Mouse (Mus musculus) kidney, adult 9 months (tissue): Measurements from ENCODE around the gene Hspb9.

Experiments used
- DNase-seq: peaks from one replicate; pipeline ENCODE4 v3.0.0; 2022

Hspb9 gene

GRCm38 (mm10) chr11:100709201-100709810 lies 4.3 kb upstream of the Hspb9 start:
- no peak for DNase-seq

- peak; percentile 11 for DNase-seq
These were observed 3.1 kb upstream of the Hspb9 start for GRCm38 (mm10) chr11:100710528-100710927.

GRCm38 (mm10) chr11:100710977-100711376 lies 2.7 kb upstream of the Hspb9 start:
- peak; percentile 7 for DNase-seq

- DNase-seq: peak; percentile 85
These were observed 1.7 kb upstream of the Hspb9 start, which contains the start of gene Kat2a for GRCm38 (mm10) chr11:100711783-100712615. Kat2a (minus strand) TSS chr11:100712465.

- DNase-seq: peak; percentile 20
These were observed 476 bp upstream of the Hspb9 start for GRCm38 (mm10) chr11:100713174-100713573.

GRCm38 (mm10) chr11:100714534-100714915 lies 875 bp downstream of the Hspb9 start:
- DNase-seq: peak; percentile 91

- DNase-seq: no peak
These were observed 1.3 kb downstream of the Hspb9 start for GRCm38 (mm10) chr11:100714948-100715347.

- DNase-seq: no peak
These were observed 3.0 kb downstream of the Hspb9 start for GRCm38 (mm10) chr11:100716649-100717048.

GRCm38 (mm10) chr11:100718462-100718861 lies 4.8 kb downstream of the Hspb9 start:
- no peak for DNase-seq

- peak; percentile 69 for DNase-seq
These were observed 5.2 kb downstream of the Hspb9 start for GRCm38 (mm10) chr11:100718866-100719265.

- DNase-seq: no peak
These were observed 5.7 kb downstream of the Hspb9 start for GRCm38 (mm10) chr11:100719312-100719711.

GRCm38 (mm10) chr11:100719893-100720292 lies 6.2 kb downstream of the Hspb9 start:
- no peak for DNase-seq

- no peak for DNase-seq
These were observed 6.7 kb downstream of the Hspb9 start for GRCm38 (mm10) chr11:100720345-100720744.

GRCm38 (mm10) chr11:100721254-100721653 lies 7.6 kb downstream of the Hspb9 start:
- DNase-seq: no peak

- peak; percentile 90 for DNase-seq
These were observed 8.3 kb downstream of the Hspb9 start for GRCm38 (mm10) chr11:100721776-100722492.

- peak; percentile 72 for DNase-seq
These were observed 8.9 kb downstream of the Hspb9 start for GRCm38 (mm10) chr11:100722493-100723028.

- peak; percentile 74 for DNase-seq
These were observed 11.4 kb downstream of the Hspb9 start for GRCm38 (mm10) chr11:100724919-100725512.

GRCm38 (mm10) chr11:100727201-100727600 lies 13.6 kb downstream of the Hspb9 start:
- DNase-seq: peak; percentile 81

- DNase-seq: peak; percentile 29
These were observed 15.0 kb downstream of the Hspb9 start for GRCm38 (mm10) chr11:100728601-100729000.

- DNase-seq: no peak
These were observed 16.3 kb downstream of the Hspb9 start for GRCm38 (mm10) chr11:100729976-100730375.

GRCm38 (mm10) chr11:100730477-100731205 lies 17.0 kb downstream of the Hspb9 start:
- peak; percentile 89 for DNase-seq
